Mouse (Mus musculus): Measurements from ENCODE around the gene Traf3.

- no peak for TF ChIP-seq CTCF (conservative IDR thresholded peaks at IDR 0.05; ENCODE audit: insufficient read depth, insufficient read length, low read depth, low read length)
- no peak for TF ChIP-seq POLR2A (IDR thresholded peaks at IDR 0.05; ENCODE audit: low read depth, low read length)
Measured at GRCm38 (mm10) chr12:111152981-111153710, 13.0 kb upstream of the Traf3 start.
